Mouse (Mus musculus) brain, adult 10 weeks (tissue): ENCODE results near the gene Gm13277. TPM values are rescaled to one million over a fixed set of nuclear protein-coding genes. Genes with fewer than 3 reads are reported as not detected.

ENCODE experiments used
- polyA plus RNA-seq: library from polyadenylated mRNA; stranded (reverse); fragments of 350-450 nt; fragmentation: Illumina TruSeq; extraction: RNeasy Lipid Tissue Mini Kit (QIAGEN cat#74804); gene quantifications from one replicate; pipeline ENCODE4 v1.2.3, GENCODE M21; 2015; ENCODE audit warnings: low read depth, low replicate concordance

Gm13277 gene
- not detected for polyA plus RNA-seq

DNA sequence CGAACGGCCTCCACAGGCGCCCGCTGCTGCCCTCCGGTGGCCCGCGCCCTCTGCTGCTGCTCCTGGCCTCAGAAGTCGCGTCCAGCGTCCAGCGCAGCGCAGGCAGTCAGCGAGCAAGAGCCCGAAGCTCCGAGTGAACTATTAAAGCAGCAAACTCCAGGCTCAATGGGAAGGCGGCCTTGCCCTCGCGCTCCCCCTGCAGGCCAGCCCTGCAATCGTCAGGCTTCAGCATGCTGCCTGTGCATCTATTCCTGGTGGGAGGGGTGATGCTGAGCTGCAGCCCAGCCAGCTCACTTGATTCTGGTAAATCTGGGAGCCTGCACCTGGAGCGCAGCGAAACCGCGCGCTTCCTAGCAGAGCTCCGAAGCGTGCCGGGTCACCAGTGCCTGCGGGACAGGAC, at the start of gene Gm13277:
Gene Gm13277 (plus strand): TSS at position 231 of the 400 bp plus-strand sequence.

GRCm38 (mm10) chr4:88754818-88755340, 33.6 kb upstream of the Gm13277 start, which contains the start of gene Gm13271:
TSS of gene Gm13271 (plus strand) at chr4:88754868.

DNA sequence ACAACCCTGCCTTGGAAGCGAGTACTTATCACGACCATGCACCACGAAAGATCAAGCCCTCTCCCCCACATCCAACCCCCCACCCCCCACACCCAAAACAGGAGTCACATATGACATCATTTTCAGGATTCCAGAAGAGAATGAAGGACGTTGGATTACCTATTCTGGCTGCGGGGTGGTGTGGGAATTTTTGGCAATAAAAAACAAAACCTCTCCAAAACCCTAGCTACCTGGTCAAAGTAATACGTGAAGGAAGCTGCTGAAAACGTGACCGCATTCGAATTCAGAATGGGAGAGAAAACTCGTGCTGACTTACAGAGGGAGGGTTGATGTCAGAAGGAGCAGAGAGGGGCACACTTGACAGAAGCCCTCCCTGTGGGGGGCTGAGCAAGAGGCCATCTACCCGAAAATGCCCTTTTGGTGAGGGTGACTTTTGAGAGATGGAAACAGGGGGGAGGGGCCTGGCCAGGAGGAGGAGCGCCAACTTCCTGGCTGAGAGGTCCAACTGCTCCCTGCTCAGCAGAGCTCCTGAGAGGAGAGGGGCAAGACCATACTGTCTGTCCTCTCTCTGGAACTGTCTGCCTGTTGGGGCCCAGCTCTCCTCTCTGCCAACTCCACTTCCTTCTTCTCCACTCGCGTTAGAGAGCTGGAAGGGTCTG, 28.7 kb upstream of the Gm13277 start, which contains the start of gene Gm13283:
Gene Gm13283 (plus strand): TSS at position 510 of the 659 bp plus-strand sequence.

DNA sequence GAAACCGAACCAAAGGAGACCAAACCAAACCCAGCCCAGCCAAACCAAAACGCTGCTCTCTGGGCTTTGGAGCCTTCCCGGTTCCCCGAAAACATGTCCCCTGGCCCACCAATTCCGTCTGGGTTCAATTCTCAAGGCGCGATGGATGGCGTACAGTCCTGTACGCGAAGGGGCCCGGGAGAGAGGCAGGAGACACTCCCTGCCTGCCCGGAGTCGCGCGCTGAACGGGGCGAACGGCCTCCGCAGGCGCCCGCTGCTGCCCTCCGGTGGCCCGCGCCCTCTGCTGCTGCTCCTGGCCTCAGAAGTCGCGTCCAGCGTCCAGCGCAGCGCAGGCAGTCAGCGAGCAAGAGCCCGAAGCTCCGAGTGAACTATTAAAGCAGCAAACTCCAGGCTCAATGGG, 14.9 kb upstream of the Gm13277 start, which contains the start of gene Gm13290:
Gene Gm13290 (plus strand): TSS at position 301 of the 400 bp plus-strand sequence.

DNA sequence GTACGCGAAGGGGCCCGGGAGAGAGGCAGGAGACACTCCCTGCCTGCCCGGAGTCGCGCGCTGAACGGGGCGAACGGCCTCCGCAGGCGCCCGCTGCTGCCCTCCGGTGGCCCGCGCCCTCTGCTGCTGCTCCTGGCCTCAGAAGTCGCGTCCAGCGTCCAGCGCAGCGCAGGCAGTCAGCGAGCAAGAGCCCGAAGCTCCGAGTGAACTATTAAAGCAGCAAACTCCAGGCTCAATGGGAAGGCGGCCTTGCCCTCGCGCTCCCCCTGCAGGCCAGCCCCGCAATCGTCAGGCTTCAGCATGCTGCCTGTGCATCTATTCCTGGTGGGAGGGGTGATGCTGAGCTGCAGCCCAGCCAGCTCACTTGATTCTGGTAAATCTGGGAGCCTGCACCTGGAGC, 11.8 kb upstream of the Gm13277 start, which contains the start of gene Gm13289:
Gene Gm13289 (plus strand): TSS at position 301 of the 400 bp plus-strand sequence.

GRCm38 (mm10) chr4:88779550-88779949, 8.9 kb upstream of the Gm13277 start, which contains the start of gene Gm13272:
TSS of gene Gm13272 (plus strand) at chr4:88779850.

GRCm38 (mm10) chr4:88781831-88782230, 6.6 kb upstream of the Gm13277 start, which contains the start of gene Ifnz:
TSS of gene Ifnz (plus strand) at chr4:88782131.

GRCm38 (mm10) chr4:88785409-88785808, 3.0 kb upstream of the Gm13277 start, which contains the start of gene Gm13276:
TSS of gene Gm13276 (plus strand) at chr4:88785709.

GRCm38 (mm10) chr4:88791250-88791649, 2.8 kb downstream of the Gm13277 start, which contains the start of gene Gm13278:
TSS of gene Gm13278 (plus strand) at chr4:88791550.

DNA sequence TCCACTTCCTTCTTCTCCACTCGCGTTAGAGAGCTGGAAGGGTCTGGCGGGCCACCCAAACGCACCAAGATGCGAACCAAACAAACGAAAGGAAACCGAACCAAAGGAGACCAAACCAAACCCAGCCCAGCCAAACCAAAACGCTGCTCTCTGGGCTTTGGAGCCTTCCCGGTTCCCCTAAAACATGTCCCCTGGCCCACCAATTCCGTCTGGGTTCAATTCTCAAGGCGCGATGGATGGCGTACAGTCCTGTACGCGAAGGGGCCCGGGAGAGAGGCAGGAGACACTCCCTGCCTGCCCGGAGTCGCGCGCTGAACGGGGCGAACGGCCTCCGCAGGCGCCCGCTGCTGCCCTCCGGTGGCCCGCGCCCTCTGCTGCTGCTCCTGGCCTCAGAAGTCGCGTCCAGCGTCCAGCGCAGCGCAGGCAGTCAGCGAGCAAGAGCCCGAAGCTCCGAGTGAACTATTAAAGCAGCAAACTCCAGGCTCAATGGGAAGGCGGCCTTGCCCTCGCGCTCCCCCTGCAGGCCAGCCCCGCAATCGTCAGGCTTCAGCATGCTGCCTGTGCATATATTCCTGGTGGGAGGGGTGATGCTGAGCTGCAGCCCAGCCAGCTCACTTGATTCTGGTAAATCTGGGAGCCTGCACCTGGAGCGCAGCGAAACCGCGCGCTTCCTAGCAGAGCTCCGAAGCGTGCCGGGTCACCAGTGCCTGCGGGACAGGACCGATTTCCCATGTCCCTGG, 5.7 kb downstream of the Gm13277 start, which contains the start of gene Gm13275:
Gene Gm13275 (plus strand): TSS at position 552 of the 740 bp plus-strand sequence.

DNA sequence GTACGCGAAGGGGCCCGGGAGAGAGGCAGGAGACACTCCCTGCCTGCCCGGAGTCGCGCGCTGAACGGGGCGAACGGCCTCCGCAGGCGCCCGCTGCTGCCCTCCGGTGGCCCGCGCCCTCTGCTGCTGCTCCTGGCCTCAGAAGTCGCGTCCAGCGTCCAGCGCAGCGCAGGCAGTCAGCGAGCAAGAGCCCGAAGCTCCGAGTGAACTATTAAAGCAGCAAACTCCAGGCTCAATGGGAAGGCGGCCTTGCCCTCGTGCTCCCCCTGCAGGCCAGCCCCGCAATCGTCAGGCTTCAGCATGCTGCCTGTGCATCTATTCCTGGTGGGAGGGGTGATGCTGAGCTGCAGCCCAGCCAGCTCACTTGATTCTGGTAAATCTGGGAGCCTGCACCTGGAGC, 8.7 kb downstream of the Gm13277 start, which contains the start of gene Gm13279:
Gene Gm13279 (plus strand): TSS at position 301 of the 400 bp plus-strand sequence.

DNA sequence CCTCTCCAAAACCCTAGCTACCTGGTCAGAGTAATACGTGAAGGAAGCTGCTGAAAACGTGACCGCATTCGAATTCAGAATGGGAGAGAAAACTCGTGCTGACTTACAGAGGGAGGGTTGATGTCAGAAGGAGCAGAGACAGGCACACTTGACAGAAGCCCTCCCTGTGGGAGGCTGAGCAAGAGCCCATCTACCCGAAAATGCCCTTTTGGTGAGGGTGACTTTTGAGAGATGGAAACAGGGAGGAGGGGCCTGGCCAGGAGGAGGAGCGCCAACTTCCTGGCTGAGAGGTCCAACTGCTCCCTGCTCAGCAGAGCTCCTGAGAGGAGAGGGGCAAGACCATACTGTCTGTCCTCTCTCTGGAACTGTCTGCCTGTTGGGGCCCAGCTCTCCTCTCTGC, 10.9 kb downstream of the Gm13277 start, which contains the start of gene Gm13285:
Gene Gm13285 (plus strand): TSS at position 301 of the 400 bp plus-strand sequence.

DNA sequence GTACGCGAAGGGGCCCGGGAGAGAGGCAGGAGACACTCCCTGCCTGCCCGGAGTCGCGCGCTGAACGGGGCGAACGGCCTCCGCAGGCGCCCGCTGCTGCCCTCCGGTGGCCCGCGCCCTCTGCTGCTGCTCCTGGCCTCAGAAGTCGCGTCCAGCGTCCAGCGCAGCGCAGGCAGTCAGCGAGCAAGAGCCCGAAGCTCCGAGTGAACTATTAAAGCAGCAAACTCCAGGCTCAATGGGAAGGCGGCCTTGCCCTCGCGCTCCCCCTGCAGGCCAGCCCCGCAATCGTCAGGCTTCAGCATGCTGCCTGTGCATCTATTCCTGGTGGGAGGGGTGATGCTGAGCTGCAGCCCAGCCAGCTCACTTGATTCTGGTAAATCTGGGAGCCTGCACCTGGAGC, 14.5 kb downstream of the Gm13277 start, which contains the start of gene Gm13287:
Gene Gm13287 (plus strand): TSS at position 301 of the 400 bp plus-strand sequence.

DNA sequence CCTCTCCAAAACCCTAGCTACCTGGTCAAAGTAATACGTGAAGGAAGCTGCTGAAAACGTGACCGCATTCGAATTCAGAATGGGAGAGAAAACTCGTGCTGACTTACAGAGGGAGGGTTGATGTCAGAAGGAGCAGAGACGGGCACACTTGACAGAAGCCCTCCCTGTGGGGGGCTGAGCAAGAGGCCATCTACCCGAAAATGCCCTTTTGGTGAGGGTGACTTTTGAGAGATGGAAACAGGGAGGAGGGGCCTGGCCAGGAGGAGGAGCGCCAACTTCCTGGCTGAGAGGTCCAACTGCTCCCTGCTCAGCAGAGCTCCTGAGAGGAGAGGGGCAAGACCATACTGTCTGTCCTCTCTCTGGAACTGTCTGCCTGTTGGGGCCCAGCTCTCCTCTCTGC, 16.8 kb downstream of the Gm13277 start, which contains the start of gene Gm13288:
Gene Gm13288 (plus strand): TSS at position 301 of the 400 bp plus-strand sequence.

DNA sequence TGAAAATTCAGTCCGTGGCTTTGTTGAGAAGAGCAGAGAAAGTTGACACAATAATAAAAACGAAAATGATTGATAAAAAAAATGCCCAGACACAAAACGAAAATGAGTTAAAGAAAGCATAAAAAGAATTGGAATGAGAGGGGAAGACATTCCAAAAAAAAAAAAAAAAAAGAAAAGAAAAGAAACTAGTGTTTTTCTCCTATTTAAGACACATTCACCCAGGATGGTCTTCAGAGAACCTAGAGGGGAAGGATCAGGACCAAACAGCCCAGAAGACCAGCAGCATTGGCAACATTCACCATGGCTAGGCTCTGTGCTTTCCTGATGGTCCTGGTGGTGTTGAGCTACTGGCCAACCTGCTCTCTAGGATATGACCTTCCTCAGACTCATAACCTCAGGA, 27.5 kb downstream of the Gm13277 start, which contains the start of gene Ifna7:
Gene Ifna7 (plus strand): TSS at position 301 of the 400 bp plus-strand sequence.

GRCm38 (mm10) chr4:88819659-88820058, 31.2 kb downstream of the Gm13277 start, which contains the start of gene Ifna11:
TSS of gene Ifna11 (plus strand) at chr4:88819959.

DNA sequence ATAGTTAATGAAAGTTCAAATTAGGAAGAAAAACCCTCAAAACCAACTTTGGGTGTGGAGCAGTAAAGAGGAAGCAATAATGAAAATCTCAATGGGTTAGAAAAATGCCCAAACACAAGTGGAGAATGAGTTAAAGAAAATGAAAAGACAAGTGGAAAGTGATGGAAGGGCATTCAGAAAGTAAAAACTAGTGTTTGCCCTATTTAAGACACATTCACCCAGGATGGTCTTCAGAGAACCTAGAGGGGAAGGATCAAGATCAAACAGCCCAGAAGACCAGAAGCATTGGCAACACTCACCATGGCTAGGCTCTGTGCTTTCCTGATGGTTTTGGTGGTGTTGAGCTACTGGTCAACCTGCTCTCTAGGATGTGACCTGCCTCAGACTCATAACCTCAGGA, 38.7 kb downstream of the Gm13277 start, which contains the start of gene Ifna6:
Gene Ifna6 (plus strand): TSS at position 301 of the 400 bp plus-strand sequence.

GRCm38 (mm10) chr4:88835225-88835624, 46.8 kb downstream of the Gm13277 start, which contains the start of gene Ifna5:
TSS of gene Ifna5 (plus strand) at chr4:88835525.

